Mouse (Mus musculus) myocyte (in vitro differentiated cells): ENCODE measurements around the gene Cfap54.

Source experiments
- POLR2A ChIP-seq: IDR thresholded peaks from one replicate; pipeline ENCODE4 v1.6.1; 2011; ENCODE audit warnings: low read depth, mild to moderate bottlenecking, control low read depth, moderate library complexity; ENCODE audit not compliant: insufficient read length
- TCF12 ChIP-seq: IDR thresholded peaks from one replicate; pipeline ENCODE4 v1.6.1; 2011; ENCODE audit warnings: mild to moderate bottlenecking, control low read depth; ENCODE audit not compliant: poor library complexity, insufficient read depth, severe bottlenecking

- TF ChIP-seq POLR2A (no peak), TCF12 (no peak)
Measured at GRCm38 (mm10) chr10:92950044-92950443, 131.4 kb downstream of the Cfap54 start.
